Mouse (Mus musculus) stomach, embryonic 16.5 days (tissue): ENCODE measurements at regions not wholly inside any gene's neighbourhood (a gene's known extent, or its start where the extent isn't known, plus 50 kb on each side); places are given as distances from the start of the nearest gene placed in this dataset.

Experiments
- ATAC-seq: fragments of 200-750 bp; cut with Nextera tagmentation; 2 replicates; pipeline ENCODE4 v1.8.0; 2017; ENCODE audit warnings: moderate number of reproducible peaks, moderate TSS enrichment; ENCODE audit not compliant: insufficient read depth, low FRiP score
- H3K27ac ChIP-seq: fragments of 300-500 bp; sonication (generic); 2 replicates; pipeline ENCODE4 v1.5.1; 2014; ENCODE audit warnings: low read length
- H3K27me3 ChIP-seq: fragments of 300-500 bp; sonication (generic); 2 replicates; pipeline ENCODE4 v1.6.1; 2014; ENCODE audit warnings: low read length, control low read depth, mixed read lengths; ENCODE audit not compliant: control insufficient read depth, insufficient read depth
- H3K36me3 ChIP-seq: fragments of 300-500 bp; sonication (generic); 2 replicates; pipeline ENCODE4 v1.6.1; 2014; ENCODE audit warnings: low read length; ENCODE audit not compliant: control insufficient read depth, insufficient read depth
- H3K4me1 ChIP-seq: fragments of 300-500 bp; sonication (generic); 2 replicates; pipeline ENCODE4 v1.6.1; 2014; ENCODE audit warnings: low read length, control low read depth, mixed read lengths; ENCODE audit not compliant: control insufficient read depth, insufficient read depth
- H3K4me2 ChIP-seq: fragments of 300-500 bp; sonication (generic); 2 replicates; pipeline ENCODE4 v1.6.1; 2014; ENCODE audit warnings: low read depth, low read length, mixed read lengths
- H3K4me3 ChIP-seq: fragments of 300-500 bp; sonication (generic); replicated peaks from 2 replicates; pipeline ENCODE4 v1.5.1; 2014; ENCODE audit warnings: mild to moderate bottlenecking, low read length
- H3K9ac ChIP-seq: fragments of 300-500 bp; sonication (generic); 2 replicates; pipeline ENCODE4 v1.6.1; 2014; ENCODE audit warnings: low read length
- H3K9me3 ChIP-seq: fragments of 300-500 bp; sonication (generic); replicated peaks from 2 replicates; pipeline ENCODE4 v1.6.1; 2016; ENCODE audit warnings: low read length, control low read depth; ENCODE audit not compliant: control insufficient read depth
- WGBS: fragments of 180-500 bp; shearing (Covaris S2); extraction: QIAGEN DNeasy Blood & Tissue Kit; methylation state at CpG from one replicate; pipeline ENCODE4 v1.1.7; 2014; 5-methylcytosine and 5-hydroxymethylcytosine counted together

GRCm38 (mm10) chr19:56669468-56669867 lies 52.5 kb upstream of the Adrb1 start:
- Histone ChIP-seq H3K36me3 (no peaks in the 10 kb centered on the region), H3K9me3 (no peaks in the 10 kb centered on the region), H3K4me2 (no peak overlapping the region), H3K27me3 (no peaks in the 10 kb centered on the region), H3K9ac (peak overlapping the region; percentile 31; the same call in 1 of the 2 replicates), H3K27ac (no peak overlapping the region), H3K4me3 (no peak overlapping the region), H3K4me1 (peaks cover 4% of the 10 kb centered on the region; the same call in 1 of the 2 replicates)
- ATAC-seq = no peak
- 62% methylated on average over 7 of the region's 7 CpGs for WGBS
